Mouse (Mus musculus): ENCODE data around the gene Cabin1.

- TF ChIP-seq CTCF (IDR thresholded peaks at IDR 0.05; ENCODE audit: low read depth) (peak; percentile 21), EP300 (IDR thresholded peaks at IDR 0.05; ENCODE audit: low read depth) (peak; percentile 95)
These were observed 67.4 kb downstream of the Cabin1 start for GRCm38 (mm10) chr10:75696597-75697355.
